Mouse (Mus musculus) midbrain, embryonic 11.5 days (tissue): ENCODE results near the gene Prlr. TPM values are rescaled to one million over a fixed set of nuclear protein-coding genes. Genes with fewer than 3 reads are reported as not detected.

Source experiments
- ATAC-seq: fragments of 200-750 bp; cut with Nextera tagmentation; 2 replicates; pipeline ENCODE4 v1.8.0; 2017; ENCODE audit warnings: moderate TSS enrichment, moderate library complexity; ENCODE audit not compliant: low FRiP score
- DNase-seq: peaks from one replicate; pipeline ENCODE4 v3.0.0; 2015; ENCODE audit warnings: low spot score; ENCODE audit errors: missing footprints
- H3K27ac ChIP-seq: fragments of 300-500 bp; sonication (generic); 2 replicates; pipeline ENCODE4 v1.5.1; 2014; ENCODE audit warnings: low read depth, low read length
- H3K27me3 ChIP-seq: fragments of 300-500 bp; sonication (generic); 2 replicates; pipeline ENCODE4 v1.6.1; 2014; ENCODE audit warnings: mild to moderate bottlenecking, low read length, moderate library complexity, mixed read lengths; ENCODE audit not compliant: control insufficient read depth, insufficient read depth
- H3K36me3 ChIP-seq: fragments of 300-500 bp; sonication (generic); 2 replicates; pipeline ENCODE4 v1.6.1; 2014; ENCODE audit warnings: mild to moderate bottlenecking, low read length, moderate library complexity, mixed read lengths; ENCODE audit not compliant: control insufficient read depth, insufficient read depth
- H3K4me1 ChIP-seq: fragments of 300-500 bp; sonication (generic); 2 replicates; pipeline ENCODE4 v1.6.1; 2014; ENCODE audit warnings: low read length; ENCODE audit not compliant: control insufficient read depth, insufficient read depth
- H3K4me2 ChIP-seq: fragments of 300-500 bp; sonication (generic); 2 replicates; pipeline ENCODE4 v1.6.1; 2014; ENCODE audit warnings: mild to moderate bottlenecking, moderate library complexity
- H3K4me3 ChIP-seq: fragments of 300-500 bp; sonication (generic); 2 replicates; pipeline ENCODE4 v1.5.1; 2014; ENCODE audit warnings: low read depth, low read length
- H3K9ac ChIP-seq: fragments of 300-500 bp; sonication (generic); 2 replicates; pipeline ENCODE4 v1.6.1; 2014; ENCODE audit warnings: low read length
- H3K9me3 ChIP-seq: fragments of 300-500 bp; sonication (generic); 2 replicates; pipeline ENCODE4 v1.6.1; 2016; ENCODE audit warnings: low read length; ENCODE audit not compliant: control insufficient read depth
- WGBS: fragments of 180-500 bp; shearing (Covaris S2); extraction: QIAGEN DNeasy Blood & Tissue Kit; methylation state at CpG from one replicate; pipeline ENCODE4 v1.1.7; 2014; 5-methylcytosine and 5-hydroxymethylcytosine counted together
- polyA plus RNA-seq: library from polyadenylated mRNA; unstranded; fragments of >200 nt; fragmentation: Nextera tagmentation; extraction: Ambion mirVana; gene quantifications from 2 replicates; pipeline ENCODE4 v1.2.1, GENCODE M21; 2014

Gene Prlr
- polyA plus RNA-seq, 1 experiment from 2014 or later, result 0.23 TPM

DNA sequence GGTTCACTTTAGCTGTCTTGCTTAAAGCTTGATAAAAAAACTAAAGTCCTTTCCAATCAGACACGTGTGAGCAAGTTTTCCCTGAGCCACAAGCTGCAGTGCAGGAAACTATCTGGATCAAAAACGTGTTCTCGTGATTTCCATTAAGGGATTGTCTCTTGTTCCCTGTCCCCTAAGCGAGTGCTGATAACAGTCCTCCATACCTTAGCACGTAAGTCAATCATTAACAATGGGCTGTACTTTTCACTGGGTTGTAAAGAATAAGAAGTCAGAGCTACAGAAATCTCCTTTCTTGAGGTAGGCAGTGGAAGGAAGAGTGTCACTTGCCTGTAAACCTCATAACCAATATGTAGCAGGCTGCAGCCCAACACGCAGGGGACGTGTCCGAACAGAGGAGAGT is 38.7 kb downstream of the Prlr start:
- no peak overlapping the region for H3K27ac ChIP-seq
- H3K4me2 ChIP-seq, result no peak overlapping the region
- no peaks in the 10 kb centered on the region for H3K27me3 ChIP-seq
- no peak overlapping the region for H3K4me3 ChIP-seq
- no peaks in the 10 kb centered on the region for H3K4me1 ChIP-seq
- no peaks in the 10 kb centered on the region for H3K9me3 ChIP-seq
- no peak for ATAC-seq
- H3K9ac ChIP-seq, result no peak overlapping the region
- no peak for DNase-seq
- 90% methylated on average over 8 of the region's 8 CpGs for WGBS
- H3K36me3 ChIP-seq, result no peaks in the 10 kb centered on the region

DNA sequence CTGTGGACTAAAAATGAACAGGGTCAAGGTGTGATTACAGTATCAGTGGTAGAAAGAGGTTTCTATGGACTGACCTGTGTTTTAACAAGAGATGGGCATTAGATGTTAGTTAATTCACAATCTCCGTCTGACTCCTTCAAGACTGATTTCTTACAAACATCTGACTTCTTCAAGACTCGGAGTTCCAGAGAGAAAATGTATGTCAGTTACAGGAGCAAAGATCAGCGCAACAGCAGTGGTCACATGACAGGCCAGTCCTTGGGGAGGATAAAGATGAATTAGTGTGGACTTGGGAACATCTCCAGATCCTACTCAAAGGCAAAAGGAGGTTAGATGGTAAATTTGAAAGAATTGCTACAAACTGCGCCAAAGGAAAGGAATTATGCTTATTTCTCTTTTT is 39.2 kb downstream of the Prlr start:
- Histone ChIP-seq H3K4me1 (no peaks in the 10 kb centered on the region), H3K36me3 (no peaks in the 10 kb centered on the region), H3K9me3 (no peaks in the 10 kb centered on the region), H3K9ac (no peak overlapping the region), H3K27me3 (no peaks in the 10 kb centered on the region), H3K27ac (no peak overlapping the region), H3K4me3 (no peak overlapping the region), H3K4me2 (no peak overlapping the region)
- DNase-seq, result no peak
- no peak for ATAC-seq
- WGBS, result 91% methylated on average over 4 of the region's 4 CpGs

DNA sequence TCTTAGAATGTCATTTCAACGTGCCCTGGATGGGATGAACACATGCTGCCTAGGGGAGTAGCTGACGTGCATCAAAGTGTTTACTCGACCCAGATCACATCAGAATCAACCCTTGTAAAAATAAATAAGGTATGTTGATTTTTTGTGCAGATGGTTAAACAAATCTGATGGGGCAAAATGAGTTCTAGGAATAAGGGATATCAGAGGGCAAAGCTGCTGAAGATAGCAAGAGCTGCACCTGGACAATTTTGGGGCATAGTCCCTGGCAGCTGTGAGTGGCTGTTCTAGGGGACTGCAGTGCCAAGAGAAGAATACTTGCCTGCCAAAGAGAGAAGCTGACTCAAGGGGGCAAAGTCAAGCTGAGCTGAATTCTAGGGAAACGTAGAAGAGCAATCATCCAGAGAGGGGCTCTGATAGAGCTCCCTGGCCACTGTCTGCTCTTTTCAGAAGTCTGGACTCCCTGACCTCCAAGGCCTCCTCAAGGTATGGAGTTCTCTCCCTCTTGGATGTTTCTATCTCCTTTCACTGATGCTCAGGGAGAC is 46.6 kb downstream of the Prlr start:
- Histone ChIP-seq H3K4me1 (no peaks in the 10 kb centered on the region), H3K4me2 (no peak overlapping the region), H3K9me3 (no peaks in the 10 kb centered on the region), H3K27ac (no peak overlapping the region), H3K9ac (no peak overlapping the region), H3K27me3 (no peaks in the 10 kb centered on the region), H3K4me3 (no peak overlapping the region), H3K36me3 (no peaks in the 10 kb centered on the region)
- ATAC-seq (no peak), DNase-seq (no peak)
- WGBS, result 77% methylated on average over 4 of the region's 4 CpGs

DNA sequence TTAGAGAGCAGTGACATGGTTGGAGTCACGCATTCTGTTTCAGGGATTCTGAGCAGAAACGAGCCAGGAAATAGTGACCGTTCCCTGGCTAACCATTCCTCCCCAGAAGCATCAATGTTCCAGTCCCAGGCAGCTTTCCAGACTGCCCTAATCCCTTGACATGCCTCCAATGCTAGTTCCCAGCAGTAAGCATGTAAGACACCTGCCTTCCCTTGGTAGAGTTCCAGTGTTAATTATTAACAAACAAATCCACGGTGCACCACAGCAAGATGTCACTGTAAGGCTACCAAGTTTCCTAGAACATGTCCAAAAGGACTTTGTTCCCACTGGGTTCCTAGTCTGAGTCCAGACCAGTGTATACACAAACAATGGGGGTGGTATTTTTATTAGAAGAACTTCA is 48.7 kb downstream of the Prlr start:
- no peak overlapping the region for H3K9ac ChIP-seq
- H3K4me3 ChIP-seq, result no peak overlapping the region
- 88% methylated on average over 4 of the region's 4 CpGs for WGBS
- ATAC-seq (no peak), DNase-seq (no peak)
- no peaks in the 10 kb centered on the region for H3K4me1 ChIP-seq
- H3K4me2 ChIP-seq, result no peak overlapping the region
- H3K36me3 ChIP-seq, result no peaks in the 10 kb centered on the region
- H3K27ac ChIP-seq, result no peak overlapping the region
- H3K27me3 ChIP-seq, result no peaks in the 10 kb centered on the region
- H3K9me3 ChIP-seq, result no peaks in the 10 kb centered on the region

DNA sequence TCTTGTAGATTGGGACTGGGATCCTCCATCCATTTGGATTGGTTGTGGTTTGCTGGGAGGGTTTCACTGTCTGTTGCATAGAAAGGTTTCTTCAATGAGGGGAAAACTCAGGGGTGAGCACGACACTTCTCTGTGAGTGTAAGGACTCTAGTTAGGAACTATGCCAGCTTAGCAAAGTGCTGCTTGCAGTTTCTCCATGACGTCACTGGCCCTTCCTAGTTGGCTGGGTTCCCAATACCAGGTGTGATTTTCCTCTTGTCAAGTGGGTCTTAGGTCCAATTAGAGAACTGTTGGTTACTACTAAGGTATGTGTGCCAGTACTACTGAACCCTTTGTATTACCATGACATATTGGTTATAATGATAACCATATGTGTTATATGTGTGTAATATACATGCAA is 51.6 kb downstream of the Prlr start:
- no peak overlapping the region for H3K4me3 ChIP-seq
- ATAC-seq, result no peak
- no peaks in the 10 kb centered on the region for H3K9me3 ChIP-seq
- no peaks in the 10 kb centered on the region for H3K36me3 ChIP-seq
- no peaks in the 10 kb centered on the region for H3K27me3 ChIP-seq
- H3K4me1 ChIP-seq, result no peaks in the 10 kb centered on the region
- no peak overlapping the region for H3K27ac ChIP-seq
- H3K9ac ChIP-seq, result no peak overlapping the region
- 83% methylated on average over 2 of the region's 2 CpGs for WGBS
- no peak overlapping the region for H3K4me2 ChIP-seq
- no peak for DNase-seq

DNA sequence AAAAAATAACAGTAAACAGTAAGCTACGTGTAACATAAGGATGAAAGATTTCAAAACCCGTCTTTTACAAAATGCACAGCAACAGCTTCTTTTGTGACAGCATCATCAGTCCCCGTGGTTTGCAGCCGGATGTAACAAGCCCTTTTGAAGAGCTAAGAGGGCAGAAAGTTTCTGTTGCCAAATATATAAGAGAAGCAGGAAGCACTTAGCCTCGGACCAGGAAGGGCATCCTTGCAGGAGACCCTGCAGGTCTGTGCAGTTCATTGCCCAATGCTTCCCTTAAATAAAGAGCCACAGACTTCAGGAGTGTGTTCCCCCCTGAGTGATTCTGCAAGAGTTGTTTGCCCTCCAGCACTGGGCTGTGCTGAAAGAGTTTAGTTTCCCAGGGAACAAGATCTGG is 58.9 kb downstream of the Prlr start:
- no peak overlapping the region for H3K9ac ChIP-seq
- DNase-seq (no peak), ATAC-seq (no peak)
- no peak overlapping the region for H3K4me3 ChIP-seq
- no peaks in the 10 kb centered on the region for H3K27me3 ChIP-seq
- H3K27ac ChIP-seq, result no peak overlapping the region
- no peaks in the 10 kb centered on the region for H3K36me3 ChIP-seq
- 88% methylated on average over 5 of the region's 5 CpGs for WGBS
- no peaks in the 10 kb centered on the region for H3K4me1 ChIP-seq
- no peaks in the 10 kb centered on the region for H3K9me3 ChIP-seq
- no peak overlapping the region for H3K4me2 ChIP-seq

DNA sequence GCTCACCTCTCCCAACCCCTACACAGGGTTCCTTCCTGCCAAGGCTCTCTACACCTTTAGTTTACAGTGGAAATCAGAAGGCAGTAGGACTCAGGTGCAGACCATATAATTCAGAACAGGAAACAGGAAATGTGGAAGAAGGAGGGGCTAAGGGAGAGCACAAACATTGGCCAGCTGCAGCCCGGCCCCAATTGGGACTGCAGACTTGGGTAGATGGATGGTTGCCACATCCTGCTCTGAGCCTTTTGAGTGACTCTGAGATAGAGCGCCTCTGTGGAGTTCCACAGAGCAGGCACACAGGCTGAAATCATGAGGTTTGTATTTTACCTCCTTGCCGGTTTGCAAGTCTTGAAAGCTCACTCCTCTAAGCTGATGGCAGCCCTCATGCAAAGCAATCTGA is 59.8 kb downstream of the Prlr start:
- Histone ChIP-seq H3K4me3 (no peak overlapping the region), H3K36me3 (no peaks in the 10 kb centered on the region), H3K9me3 (no peaks in the 10 kb centered on the region), H3K9ac (no peak overlapping the region), H3K27ac (no peak overlapping the region), H3K27me3 (no peaks in the 10 kb centered on the region), H3K4me1 (no peaks in the 10 kb centered on the region), H3K4me2 (no peak overlapping the region)
- WGBS, result 92% methylated on average over 3 of the region's 3 CpGs
- DNase-seq, result no peak
- no peak for ATAC-seq

DNA sequence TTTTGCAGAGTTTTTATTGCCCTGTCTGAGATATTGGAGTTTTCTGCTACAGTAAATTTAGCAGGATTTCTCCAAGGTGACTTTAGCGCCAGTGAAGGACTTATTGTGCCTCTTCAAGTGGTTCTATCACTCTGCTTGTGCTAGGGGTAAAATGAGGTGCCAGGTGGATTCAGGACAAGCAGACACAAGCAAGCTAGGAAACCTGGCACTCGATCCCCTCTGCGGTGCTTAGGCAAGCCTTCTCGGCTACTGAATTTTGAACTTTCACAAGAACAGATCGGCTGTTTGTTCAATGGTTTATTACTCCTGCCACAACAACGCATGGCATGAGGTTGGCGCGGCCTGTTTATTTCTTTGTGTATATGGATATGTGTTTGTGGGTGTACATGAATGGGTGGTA is 61.4 kb downstream of the Prlr start:
- no peaks in the 10 kb centered on the region for H3K36me3 ChIP-seq
- no peak overlapping the region for H3K9ac ChIP-seq
- no peak overlapping the region for H3K27ac ChIP-seq
- DNase-seq, result no peak
- H3K27me3 ChIP-seq, result no peaks in the 10 kb centered on the region
- H3K4me2 ChIP-seq, result no peak overlapping the region
- H3K4me1 ChIP-seq, result no peaks in the 10 kb centered on the region
- 95% methylated on average over 8 of the region's 8 CpGs for WGBS
- no peaks in the 10 kb centered on the region for H3K9me3 ChIP-seq
- ATAC-seq, result no peak
- H3K4me3 ChIP-seq, result no peak overlapping the region

DNA sequence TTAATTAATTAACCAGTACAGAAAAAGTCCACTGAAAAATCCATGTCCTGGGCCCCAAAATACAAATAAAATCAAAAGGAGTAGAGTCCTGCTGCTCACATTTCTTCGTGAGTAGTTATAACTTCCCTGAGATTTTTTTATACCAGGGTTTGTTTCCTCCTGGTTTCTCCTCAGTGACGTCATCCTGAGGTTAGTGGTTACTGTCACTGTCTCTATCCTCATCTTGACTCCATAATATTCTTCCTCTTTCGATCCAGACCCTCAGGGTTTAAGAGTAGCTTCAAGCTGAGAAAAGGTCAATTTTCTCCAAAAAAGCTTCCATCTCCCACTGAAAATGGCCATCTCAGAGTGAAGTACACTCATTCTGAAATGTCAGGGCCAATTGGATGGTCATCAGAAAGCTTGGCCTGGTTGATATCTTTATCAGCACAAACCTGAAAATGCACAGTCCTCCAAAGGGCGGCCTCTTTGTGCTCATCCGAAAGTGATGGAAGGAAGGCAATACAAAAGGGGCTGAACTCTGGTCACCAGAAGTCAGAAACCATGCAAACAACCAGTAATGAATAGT is 63.3 kb downstream of the Prlr start:
- Histone ChIP-seq H3K27ac (no peak overlapping the region), H3K9ac (no peak overlapping the region), H3K4me3 (no peak overlapping the region), H3K9me3 (no peaks in the 10 kb centered on the region), H3K4me1 (no peaks in the 10 kb centered on the region), H3K4me2 (no peak overlapping the region), H3K27me3 (no peaks in the 10 kb centered on the region), H3K36me3 (no peaks in the 10 kb centered on the region)
- no peak for DNase-seq
- ATAC-seq, result no peak
- WGBS, result 77% methylated on average over 5 of the region's 5 CpGs

DNA sequence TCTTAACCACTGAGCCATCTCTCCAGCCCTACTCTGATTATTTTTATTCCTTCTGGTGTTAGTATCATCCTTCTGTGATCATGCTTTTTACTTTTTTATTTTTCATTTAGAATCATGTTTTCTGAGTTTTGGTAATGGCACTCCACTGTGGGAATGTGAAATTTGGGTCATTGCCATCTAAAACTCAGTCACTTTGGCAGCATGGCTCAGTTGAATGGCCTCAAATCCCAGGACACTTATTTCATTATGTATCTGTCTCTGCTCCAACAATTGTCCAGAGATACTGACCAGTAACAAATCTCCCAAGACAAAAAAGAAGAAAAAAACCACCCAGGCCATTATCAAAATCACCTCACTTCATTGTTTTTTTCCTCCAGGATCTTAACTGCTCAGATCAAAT is 65.2 kb downstream of the Prlr start:
- ATAC-seq, result no peak
- no peaks in the 10 kb centered on the region for H3K4me1 ChIP-seq
- no peak overlapping the region for H3K4me2 ChIP-seq
- no peak overlapping the region for H3K4me3 ChIP-seq
- H3K9me3 ChIP-seq, result no peaks in the 10 kb centered on the region
- H3K9ac ChIP-seq, result no peak overlapping the region
- no peak overlapping the region for H3K27ac ChIP-seq
- no peak for DNase-seq
- H3K27me3 ChIP-seq, result no peaks in the 10 kb centered on the region
- H3K36me3 ChIP-seq, result no peaks in the 10 kb centered on the region
